In genomic region chr17:56861197-56861596, GRCm38 (mm10) we compare ENCODE assay signal across 12 mouse cellular contexts. TPM values are rescaled to one million over a fixed set of nuclear protein-coding genes. Genes with fewer than 3 reads are reported as not detected.
DNase-seq lines count a peak whose midpoint lies in the region; ATAC-seq and TF ChIP-seq lines count a peak whose summit lies in the region.
"Had no signal": no experiment of that assay in that cellular context is flagged by ENCODE, and none has a peak within 500 bp of the region (broad histone marks: within the 10 kb centered on the region; RNA-seq: fewer than 3 reads in every experiment).

No protein-coding gene starts in this region.

- no peaks in the 10 kb centered on the region for H3K27me3 ChIP-seq in kidney, embryonic 14.5 days (ENCODE audit: control insufficient read depth, insufficient read depth, low read length)
- H3K27me3 ChIP-seq in kidney, adult 2 months (replicated peaks; ENCODE audit: control insufficient read depth, insufficient read depth, low read length), result no peaks in the 10 kb centered on the region
- no peaks in the 10 kb centered on the region for H3K27me3 ChIP-seq in E14TG2a.4 (ENCODE audit: insufficient read depth, low read length)
- no peaks in the 10 kb centered on the region for H3K27me3 ChIP-seq in midbrain, postnatal 0 days (ENCODE audit: insufficient read depth, low read length)

- no peak for TF ChIP-seq CTCF in kidney, adult 2 months (conservative IDR thresholded peaks at IDR 0.05; ENCODE audit: insufficient read depth, insufficient read length, low read depth, low read length)
- no peak for TF ChIP-seq CTCF in E14TG2a.4 (conservative IDR thresholded peaks at IDR 0.05; ENCODE audit: low read length)
- no peak for TF ChIP-seq CTCF in midbrain, postnatal 0 days (IDR thresholded peaks at IDR 0.05)

- TF ChIP-seq POLR2A in kidney, adult 2 months (IDR thresholded peaks at IDR 0.05; ENCODE audit: low read depth, low read length), result no peak

- no peaks in the 10 kb centered on the region for H3K9me3 ChIP-seq in kidney, embryonic 14.5 days (ENCODE audit: control insufficient read depth, low read length)
- H3K9me3 ChIP-seq in E14TG2a.4 (ENCODE audit: low read length), result peaks cover 6% of the 10 kb centered on the region
- no peaks in the 10 kb centered on the region for H3K9me3 ChIP-seq in midbrain, postnatal 0 days (ENCODE audit: low read length)
- H3K9me3 ChIP-seq: embryonic facial prominence, embryonic 10.5 days had no signal

- no peak overlapping the region for H3K9ac ChIP-seq in kidney, embryonic 14.5 days (ENCODE audit: low read depth, low read length)
- no peak overlapping the region for H3K9ac ChIP-seq in midbrain, postnatal 0 days (replicated peaks; ENCODE audit: low read length, poor library complexity, severe bottlenecking)

- peak; percentile 45; the same call in 1 of the 2 replicates for ATAC-seq in kidney, embryonic 14.5 days (ENCODE audit: low FRiP score, low TSS enrichment)
- no peak for ATAC-seq in midbrain, postnatal 0 days (ENCODE audit: low FRiP score)

- H3K4me2 ChIP-seq in kidney, embryonic 14.5 days (replicated peaks; ENCODE audit: low read depth, low read length), result no peak overlapping the region
- H3K4me2 ChIP-seq in midbrain, postnatal 0 days (ENCODE audit: low read depth, low read length, poor library complexity, severe bottlenecking), result no peak overlapping the region

- 51% methylated on average over 3 of the region's 3 CpGs for WGBS in kidney, embryonic 14.5 days
- WGBS in kidney, adult 2 months, result 56% methylated on average over 3 of the region's 3 CpGs
- 61% methylated on average over 3 of the region's 3 CpGs for WGBS in midbrain, postnatal 0 days

- H3K4me3 ChIP-seq in kidney, embryonic 14.5 days (ENCODE audit: low read length), result no peak overlapping the region
- H3K4me3 ChIP-seq in kidney, adult 2 months (ENCODE audit: insufficient read depth, low read depth, low read length), result no peak overlapping the region
- peak overlapping the region; percentile 39 for H3K4me3 ChIP-seq in E14TG2a.4 (replicated peaks; ENCODE audit: low read length)
- H3K4me3 ChIP-seq in midbrain, postnatal 0 days (ENCODE audit: low read depth, low read length), result no peak overlapping the region
- H3K4me3 ChIP-seq: embryonic facial prominence, embryonic 10.5 days had no signal

- no peak overlapping the region for H3K27ac ChIP-seq in kidney, embryonic 14.5 days (ENCODE audit: low read depth, low read length)
- H3K27ac ChIP-seq in kidney, adult 2 months (ENCODE audit: insufficient read depth, low read depth, low read length), result no peak overlapping the region
- H3K27ac ChIP-seq in midbrain, postnatal 0 days (ENCODE audit: low read depth, low read length), result no peak overlapping the region
- H3K27ac ChIP-seq: embryonic facial prominence, embryonic 10.5 days had no signal

- no peaks in the 10 kb centered on the region for H3K4me1 ChIP-seq in kidney, embryonic 14.5 days (ENCODE audit: control insufficient read depth, insufficient read depth, low read length)
- no peaks in the 10 kb centered on the region for H3K4me1 ChIP-seq in kidney, adult 2 months (ENCODE audit: control insufficient read depth, insufficient read depth, low read length)
- peaks cover 83% of the 10 kb centered on the region for H3K4me1 ChIP-seq in E14TG2a.4 (replicated peaks; ENCODE audit: low read depth, low read length)
- no peaks in the 10 kb centered on the region for H3K4me1 ChIP-seq in midbrain, postnatal 0 days (ENCODE audit: insufficient read depth, low read length)

- no peak for DNase-seq in kidney, adult 2 months
- peak; percentile 24 for DNase-seq in heart, postnatal 4 days
- peak; percentile 24 to 33 for DNase-seq in lung, postnatal 4 days
- DNase-seq in urinary bladder, postnatal 25 days (ENCODE audit: low spot score), result no peak
- DNase-seq in midbrain, postnatal 0 days (ENCODE audit: low spot score), result no peak
- no peak for DNase-seq in left cerebral cortex, adult 18-20 months (ENCODE audit: low spot score in 2 of 2)

- H3K36me3 ChIP-seq in kidney, embryonic 14.5 days (ENCODE audit: control insufficient read depth, insufficient read depth, low read length), result no peaks in the 10 kb centered on the region
- H3K36me3 ChIP-seq in kidney, adult 2 months (ENCODE audit: control insufficient read depth, insufficient read depth, low read length), result no peaks in the 10 kb centered on the region
- H3K36me3 ChIP-seq in E14TG2a.4 (ENCODE audit: insufficient read depth, low read length), result no peaks in the 10 kb centered on the region
- H3K36me3 ChIP-seq in midbrain, postnatal 0 days (ENCODE audit: insufficient read depth, low read length), result no peaks in the 10 kb centered on the region
- H3K36me3 ChIP-seq: embryonic facial prominence, embryonic 10.5 days had no signal

RNA-seq across cellular contexts. Expression of gene Acsbg2, which starts 13.1 kb away (rescaled TPM):
- not detected in 2 replicates for polyA plus RNA-seq in kidney, embryonic 14.5 days (2014; fragmentation: Nextera tagmentation; extraction: Ambion mirVana)
- polyA plus RNA-seq in kidney, adult 2 months (2012; rRNA removed), result 0.05 TPM in 2 replicates
- not detected for total RNA-seq in heart, postnatal 4 days (2021)
- total RNA-seq in midbrain, postnatal 0 days (2014; rRNA removed), result 0.11 TPM in 1 of 2 replicates, not detected in the other
- not detected in 2 replicates for polyA plus RNA-seq in midbrain, postnatal 0 days (2015; fragmentation: Nextera tagmentation; extraction: Ambion mirVana)
- total RNA-seq in left cerebral cortex, adult 18-20 months (2021), result not detected
- total RNA-seq: heart, postnatal 10 days; layer of hippocampus, adult 18-20 months had no signal
- polyA plus RNA-seq: brain, embryonic 14.5 days; embryonic facial prominence, embryonic 10.5 days had no signal

RNA-seq across cellular contexts. Expression of gene 1700061G19Rik, which starts 14.1 kb away (rescaled TPM):
- polyA plus RNA-seq in kidney, embryonic 14.5 days (2014; fragmentation: Nextera tagmentation; extraction: Ambion mirVana), result 0.15 and 0.30 TPM in 2 replicates
- 0.03 and 0.07 TPM in 2 replicates for polyA plus RNA-seq in kidney, adult 2 months (2012; rRNA removed)
- under 1 TPM; 0.16 to 0.21 TPM for total RNA-seq in heart, postnatal 4 days (2021)
- not detected in 2 replicates for total RNA-seq in midbrain, postnatal 0 days (2014; rRNA removed)
- 0.45 and 0.72 TPM in 2 replicates for polyA plus RNA-seq in midbrain, postnatal 0 days (2015; fragmentation: Nextera tagmentation; extraction: Ambion mirVana)
- under 1 TPM; 0.14 to 0.40 TPM for total RNA-seq in left cerebral cortex, adult 18-20 months (2021)

RNA-seq across cellular contexts. Expression of gene Rfx2, which starts 30.4 kb away (rescaled TPM):
- polyA plus RNA-seq in kidney, embryonic 14.5 days (2014; fragmentation: Nextera tagmentation; extraction: Ambion mirVana), result 2.3 and 3.9 TPM in 2 replicates
- polyA plus RNA-seq in kidney, adult 2 months (2012; rRNA removed), result 4.8 and 6.2 TPM in 2 replicates
- total RNA-seq in heart, postnatal 4 days (2021), result 1 to 10 TPM; 8.1 to 9.3 TPM
- total RNA-seq in midbrain, postnatal 0 days (2014; rRNA removed), result 5.1 and 5.7 TPM in 2 replicates
- 2.3 and 3.0 TPM in 2 replicates for polyA plus RNA-seq in midbrain, postnatal 0 days (2015; fragmentation: Nextera tagmentation; extraction: Ambion mirVana)
- 1 to 10 TPM; 2.6 to 2.7 TPM for total RNA-seq in left cerebral cortex, adult 18-20 months (2021)

Comparison
In these comparisons a context has a peak if more than half of its experiments do, and no peak if none do; other contexts are left out.
1. DNase-seq: peak in heart, postnatal 4 days (single experiment) and lung, postnatal 4 days (2 of 2); none in kidney, adult 2 months (single experiment), urinary bladder, postnatal 25 days (single experiment), midbrain, postnatal 0 days (single experiment) and left cerebral cortex, adult 18-20 months (0 of 2).